Mouse (Mus musculus) intestine, postnatal 0 days (tissue): ENCODE measurements around the gene Clec4g. TPM values are rescaled to one million over a fixed set of nuclear protein-coding genes. Genes with fewer than 3 reads are reported as not detected.

Experiments
- ATAC-seq: fragments of 200-750 bp; cut with Nextera tagmentation; 2 replicates; pipeline ENCODE4 v1.8.0; 2017; ENCODE audit warnings: mild to moderate bottlenecking, moderate TSS enrichment, moderate library complexity
- H3K27ac ChIP-seq: fragments of 300-500 bp; sonication (generic); 2 replicates; pipeline ENCODE4 v1.5.1; 2014; ENCODE audit warnings: mild to moderate bottlenecking, low read depth, low read length, moderate library complexity
- H3K27me3 ChIP-seq: fragments of 300-500 bp; sonication (generic); replicated peaks from 2 replicates; pipeline ENCODE4 v1.6.1; 2014; ENCODE audit warnings: low read length, mixed read lengths; ENCODE audit not compliant: control insufficient read depth, insufficient read depth
- H3K36me3 ChIP-seq: fragments of 300-500 bp; sonication (generic); 2 replicates; pipeline ENCODE4 v1.6.1; 2014; ENCODE audit warnings: mild to moderate bottlenecking, moderate library complexity; ENCODE audit not compliant: control insufficient read depth, insufficient read depth
- H3K4me1 ChIP-seq: fragments of 300-500 bp; sonication (generic); replicated peaks from 2 replicates; pipeline ENCODE4 v1.6.1; 2014; ENCODE audit warnings: antibody characterized with exemption, low read length, mixed read lengths; ENCODE audit not compliant: control insufficient read depth, insufficient read depth
- H3K4me2 ChIP-seq: fragments of 300-500 bp; sonication (generic); replicated peaks from 2 replicates; pipeline ENCODE4 v1.6.1; 2014; ENCODE audit warnings: low read depth, mild to moderate bottlenecking, moderate library complexity
- H3K4me3 ChIP-seq: fragments of 300-500 bp; sonication (generic); 2 replicates; pipeline ENCODE4 v1.5.1; 2014; ENCODE audit warnings: low read depth, low read length
- H3K9ac ChIP-seq: fragments of 300-500 bp; sonication (generic); 2 replicates; pipeline ENCODE4 v1.6.1; 2014; ENCODE audit warnings: mild to moderate bottlenecking, low read depth, low read length
- H3K9me3 ChIP-seq: fragments of 300-500 bp; sonication (generic); 2 replicates; pipeline ENCODE4 v1.6.1; 2016; ENCODE audit warnings: mixed run types; ENCODE audit not compliant: control insufficient read depth
- CTCF ChIP-seq: sonication (generic); IDR thresholded peaks from 2 replicates; pipeline ENCODE4 v1.5.1; 2016; ENCODE audit warnings: low read depth, mild to moderate bottlenecking, control low read depth, antibody characterized with exemption, moderate library complexity
- WGBS: fragments of 180-500 bp; shearing (Covaris S2); extraction: QIAGEN DNeasy Blood & Tissue Kit; methylation state at CpG from one replicate; pipeline ENCODE4 v1.1.7; 2014; 5-methylcytosine and 5-hydroxymethylcytosine counted together
- polyA plus RNA-seq: library from polyadenylated mRNA; unstranded; fragments of >200 nt; fragmentation: Nextera tagmentation; extraction: Ambion mirVana; gene quantifications from 2 replicates; pipeline ENCODE4 v1.2.1, GENCODE M21; 2015

Clec4g gene
- polyA plus RNA-seq, 1 experiment from 2014 or later: not detected

- Histone ChIP-seq H3K4me2 (peak within 1 kb of the TSS; percentile 82), H3K4me3 (peak within 1 kb of the TSS; percentile 91), H3K4me1 (no peaks in the 10 kb centered on the region), H3K27ac (peak within 1 kb of the TSS; percentile 89), H3K9ac (peak within 1 kb of the TSS; percentile 95), H3K9me3 (no peaks in the 10 kb centered on the region), H3K27me3 (no peaks in the 10 kb centered on the region), H3K36me3 (peaks cover 30% of the 10 kb centered on the region)
- peak; percentile 99 for TF ChIP-seq CTCF
- peak; percentile 84 for ATAC-seq
- WGBS: under 1% methylated on average over 61 of the region's 61 CpGs
Measured at GRCm38 (mm10) chr8:3676131-3676992, 44.1 kb downstream of the Clec4g start, which contains the start of gene Trappc5. Gene Trappc5 (plus strand): TSS chr8:3676299.

- TF ChIP-seq CTCF: no peak
- Histone ChIP-seq H3K36me3 (peaks cover 13% of the 10 kb centered on the region), H3K27me3 (no peaks in the 10 kb centered on the region), H3K9me3 (no peaks in the 10 kb centered on the region), H3K9ac (no peak overlapping the region), H3K4me2 (no peak overlapping the region), H3K4me1 (no peaks in the 10 kb centered on the region), H3K4me3 (no peak overlapping the region), H3K27ac (no peak overlapping the region)
- WGBS: 51% methylated on average over 3 of the region's 3 CpGs
- no peak for ATAC-seq
Measured at GRCm38 (mm10) chr8:3674671-3675070, 45.8 kb downstream of the Clec4g start.

- H3K4me3 ChIP-seq: peak within 1 kb of the TSS; percentile 48
- H3K4me1 ChIP-seq: no peaks in the 10 kb centered on the region
- under 1% methylated on average over 23 of the region's 23 CpGs for WGBS
- no peak within 1 kb of the TSS for H3K27ac ChIP-seq
- no peaks in the 10 kb centered on the region for H3K36me3 ChIP-seq
- peak; percentile 94 for TF ChIP-seq CTCF
- peak; percentile 72 for ATAC-seq
- H3K27me3 ChIP-seq: no peaks in the 10 kb centered on the region
- H3K9ac ChIP-seq: peak within 1 kb of the TSS; percentile 35
- H3K9me3 ChIP-seq: no peaks in the 10 kb centered on the region
- H3K4me2 ChIP-seq: peak within 1 kb of the TSS; percentile 76
Measured at GRCm38 (mm10) chr8:3671980-3672491, 48.4 kb downstream of the Clec4g start, which contains the start of gene Fcor. Gene Fcor (minus strand): TSS chr8:3672362.

GRCm38 (mm10) chr8:3670388-3670787, 50.1 kb downstream of the Clec4g start:
- Histone ChIP-seq H3K9ac (no peak overlapping the region), H3K36me3 (no peaks in the 10 kb centered on the region), H3K9me3 (no peaks in the 10 kb centered on the region), H3K27me3 (no peaks in the 10 kb centered on the region), H3K4me3 (no peak overlapping the region), H3K27ac (no peak overlapping the region), H3K4me2 (no peak overlapping the region), H3K4me1 (no peaks in the 10 kb centered on the region)
- no peak for TF ChIP-seq CTCF
- no peak for ATAC-seq
- WGBS: 85% methylated on average over 2 of the region's 2 CpGs

- H3K9ac ChIP-seq: no peak within 1 kb of the TSS
- 71% methylated on average over 6 of the region's 6 CpGs for WGBS
- no peak within 1 kb of the TSS for H3K27ac ChIP-seq
- no peak for TF ChIP-seq CTCF
- no peaks in the 10 kb centered on the region for H3K36me3 ChIP-seq
- no peaks in the 10 kb centered on the region for H3K9me3 ChIP-seq
- no peak for ATAC-seq
- H3K4me1 ChIP-seq: no peaks in the 10 kb centered on the region
- no peaks in the 10 kb centered on the region for H3K27me3 ChIP-seq
- H3K4me2 ChIP-seq: no peak within 1 kb of the TSS
- no peak within 1 kb of the TSS for H3K4me3 ChIP-seq
Measured at GRCm38 (mm10) chr8:3665507-3665906, 54.9 kb downstream of the Clec4g start, which contains the start of gene Mcemp1. Gene Mcemp1 (plus strand): TSS chr8:3665754.

DNA sequence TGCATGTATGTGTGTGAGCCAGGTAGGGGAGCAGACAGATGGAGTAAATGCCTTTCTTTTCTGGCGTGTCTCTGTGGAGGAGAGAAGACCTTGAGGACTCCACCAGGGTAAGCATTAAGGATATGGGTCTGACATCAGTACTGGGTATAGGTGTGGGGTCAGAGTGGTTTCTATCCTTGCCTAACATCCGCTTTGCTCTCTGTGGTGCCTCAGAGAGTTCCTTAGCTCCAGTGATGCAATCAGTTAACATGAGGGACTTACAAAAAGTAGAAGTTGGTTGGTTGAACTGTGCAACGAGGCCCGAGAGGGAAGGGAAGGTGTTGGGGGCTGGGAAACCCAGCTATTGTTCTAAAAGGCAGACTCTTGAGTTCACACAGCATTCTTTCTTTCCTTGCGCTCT, 56.0 kb downstream of the Clec4g start:
- H3K27me3 ChIP-seq: no peaks in the 10 kb centered on the region
- H3K4me1 ChIP-seq: no peaks in the 10 kb centered on the region
- no peaks in the 10 kb centered on the region for H3K9me3 ChIP-seq
- H3K4me3 ChIP-seq: no peak overlapping the region
- H3K27ac ChIP-seq: no peak overlapping the region
- no peak for ATAC-seq
- WGBS: 39% methylated on average over 5 of the region's 5 CpGs
- TF ChIP-seq CTCF: no peak
- H3K9ac ChIP-seq: no peak overlapping the region
- no peak overlapping the region for H3K4me2 ChIP-seq
- no peaks in the 10 kb centered on the region for H3K36me3 ChIP-seq
